Mouse (Mus musculus) A20 (cell line): ENCODE results near the gene BC107364.
"Not testable (repeated sequence)": the region's sequence is repeated elsewhere in the genome, so short reads cannot be mapped to it uniquely, and the experiment has no call there.

Source experiments
- DNase-seq: peaks from one replicate; pipeline ENCODE4 v3.0.0-alpha.2; 2011; ENCODE audit warnings: low read depth, low spot score

Gene BC107364

DNA sequence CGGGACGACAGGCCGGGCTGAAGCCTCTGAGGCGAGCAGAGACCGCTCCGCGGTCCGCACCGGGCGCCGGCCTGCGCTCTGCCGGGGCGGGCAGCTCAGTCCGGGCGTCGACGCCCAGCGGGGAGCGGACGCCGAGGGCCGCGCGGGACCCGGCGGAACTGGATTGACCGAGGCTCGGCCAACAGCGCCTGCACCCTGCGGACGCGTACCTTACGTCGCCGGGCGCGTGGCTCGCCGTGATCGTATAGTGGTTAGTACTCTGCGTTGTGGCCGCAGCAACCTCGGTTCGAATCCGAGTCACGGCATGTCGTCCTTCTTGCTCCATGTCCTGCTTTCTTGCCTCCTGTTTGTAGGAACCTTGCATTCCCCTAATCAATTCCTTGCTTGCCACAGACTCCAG, at the start of gene BC107364:
BC107364 (minus strand) TSS at position 45 of the 400 bp plus-strand sequence.
- DNase-seq: not testable (repeated sequence)

GRCm38 (mm10) chr3:96501391-96502115, 49.4 kb upstream of the BC107364 start:
- DNase-seq: peak; percentile 87

GRCm38 (mm10) chr3:96500691-96501265, 48.7 kb upstream of the BC107364 start:
- DNase-seq: peak; percentile 92

DNA sequence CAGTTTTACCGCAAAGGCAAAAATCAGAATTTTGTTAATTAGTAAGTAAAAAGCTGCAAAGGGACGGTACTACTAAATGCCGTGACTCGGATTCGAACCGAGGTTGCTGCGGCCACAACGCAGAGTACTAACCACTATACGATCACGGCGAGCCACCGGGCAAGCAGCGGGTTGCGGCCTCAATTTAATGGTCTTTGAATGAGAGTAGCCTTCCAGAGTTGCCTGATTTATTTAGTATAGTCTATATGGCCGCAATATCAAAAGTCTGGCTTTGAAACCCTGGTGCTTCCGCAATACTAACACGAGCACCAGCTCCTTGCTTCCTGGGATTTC, 48.1 kb upstream of the BC107364 start:
- peak; percentile 95 for DNase-seq

GRCm38 (mm10) chr3:96499481-96500288, 47.6 kb upstream of the BC107364 start:
- peak; percentile 90 for DNase-seq

GRCm38 (mm10) chr3:96498476-96499245, 46.6 kb upstream of the BC107364 start:
- peak; percentile 30 for DNase-seq

DNA sequence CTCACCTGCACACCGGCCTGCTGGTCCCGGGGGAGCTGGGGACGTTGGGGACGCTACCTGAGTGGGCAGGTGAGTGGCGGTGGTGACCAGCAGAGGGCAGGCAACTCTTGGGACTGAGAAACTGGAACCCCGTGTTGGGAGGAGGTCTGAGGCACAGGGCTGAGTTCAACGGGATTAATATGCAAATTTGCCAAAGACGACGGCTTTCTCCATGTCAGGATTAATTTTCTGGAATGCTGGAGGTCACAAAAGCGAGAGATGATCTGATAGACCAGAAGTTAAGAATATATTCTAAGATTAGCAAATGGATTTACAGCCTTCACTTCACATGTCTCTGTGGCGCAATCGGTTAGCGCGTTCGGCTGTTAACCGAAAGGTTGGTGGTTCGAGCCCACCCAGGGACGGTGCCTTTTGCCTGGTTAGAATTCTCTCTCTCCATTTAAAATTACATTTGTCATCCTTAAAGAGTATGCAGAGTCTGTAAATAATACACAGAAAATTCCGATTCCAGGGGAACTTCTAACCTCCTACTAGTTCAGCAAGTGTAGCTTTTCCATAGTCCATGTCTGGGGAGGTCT, 45.4 kb upstream of the BC107364 start:
- peak; percentile 89 for DNase-seq

- peak; percentile 54 for DNase-seq
These were observed 44.6 kb upstream of the BC107364 start for GRCm38 (mm10) chr3:96496620-96497275.

DNA sequence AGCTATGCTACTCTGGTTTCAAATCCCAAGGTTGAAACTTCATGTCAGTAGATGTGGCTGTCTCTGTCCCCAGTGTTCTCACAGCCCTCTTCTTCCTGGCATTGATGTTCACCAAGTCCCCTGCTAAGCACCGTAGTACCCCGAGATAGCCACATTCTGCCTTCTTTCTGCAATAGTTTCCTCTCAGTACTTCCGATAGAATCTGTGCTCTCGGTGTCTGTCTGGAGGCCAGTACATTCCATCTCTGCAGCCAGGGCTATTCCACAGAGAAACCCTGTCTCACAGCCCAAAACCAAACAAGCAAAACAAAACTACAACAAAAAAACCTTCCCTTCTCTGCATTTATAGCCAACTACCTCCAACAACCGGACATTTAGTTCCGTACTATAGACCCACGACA, 44.1 kb upstream of the BC107364 start:
- DNase-seq: peak; percentile 50

GRCm38 (mm10) chr3:96495490-96496210, 43.5 kb upstream of the BC107364 start:
- DNase-seq: no peak

- DNase-seq: peak; percentile 33
These were observed 42.8 kb upstream of the BC107364 start for GRCm38 (mm10) chr3:96494912-96495311.

GRCm38 (mm10) chr3:96494456-96494855, 42.4 kb upstream of the BC107364 start:
- not testable (repeated sequence) for DNase-seq

DNA sequence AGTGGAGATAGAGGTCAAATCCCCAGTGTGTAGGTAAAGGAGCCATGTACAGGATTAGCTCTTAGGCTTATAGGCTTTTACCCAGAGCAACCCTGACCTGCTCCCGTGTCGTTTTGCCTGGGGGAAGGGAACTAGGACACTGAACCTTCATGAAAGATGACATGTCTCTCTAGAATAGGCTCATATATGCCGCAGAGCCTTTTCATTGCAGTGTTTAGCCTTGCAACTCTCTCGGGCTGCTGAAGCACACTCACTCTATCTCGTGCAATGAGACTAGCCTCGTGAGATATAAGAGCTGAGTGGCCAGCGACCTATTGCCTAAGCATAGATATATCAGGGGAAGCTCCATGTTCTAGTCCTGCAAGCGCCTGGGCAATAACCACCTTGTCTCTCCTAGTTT, 37.5 kb upstream of the BC107364 start:
- not testable (repeated sequence) for DNase-seq

GRCm38 (mm10) chr3:96488907-96489629, 37.0 kb upstream of the BC107364 start:
- not testable (repeated sequence) for DNase-seq

DNA sequence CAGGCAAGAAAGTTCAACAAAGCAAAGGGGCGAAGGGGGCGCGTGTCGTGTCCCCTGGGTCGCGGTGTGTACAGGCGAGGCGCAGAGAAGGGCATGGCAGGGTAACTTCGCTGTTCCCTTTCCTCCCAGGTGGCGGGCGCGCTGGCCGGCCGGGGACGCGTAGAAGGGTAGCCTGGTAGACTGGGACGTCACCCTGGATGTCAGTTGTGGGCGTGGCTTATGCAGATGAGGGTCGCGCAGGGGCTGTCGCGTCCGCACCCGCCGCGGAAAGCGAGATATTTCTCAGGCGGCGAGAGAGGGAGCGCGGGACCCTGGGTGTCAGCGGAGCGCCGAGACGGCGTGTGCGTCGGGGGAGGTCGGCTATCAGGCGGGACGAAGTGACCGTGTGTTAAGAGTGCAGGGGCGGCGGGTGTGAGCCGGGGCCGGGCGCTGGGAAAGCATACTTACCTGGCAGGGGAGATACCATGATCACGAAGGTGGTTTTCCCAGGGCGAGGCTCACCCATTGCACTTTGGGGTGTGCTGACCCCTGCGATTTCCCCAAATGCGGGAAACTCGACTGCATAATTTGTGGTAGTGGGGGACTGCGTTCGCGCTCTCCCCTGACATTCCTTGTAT, 36.3 kb upstream of the BC107364 start:
- not testable (repeated sequence) for DNase-seq

- DNase-seq: peak; percentile 85
These were observed 35.6 kb upstream of the BC107364 start for GRCm38 (mm10) chr3:96487596-96488289.

DNA sequence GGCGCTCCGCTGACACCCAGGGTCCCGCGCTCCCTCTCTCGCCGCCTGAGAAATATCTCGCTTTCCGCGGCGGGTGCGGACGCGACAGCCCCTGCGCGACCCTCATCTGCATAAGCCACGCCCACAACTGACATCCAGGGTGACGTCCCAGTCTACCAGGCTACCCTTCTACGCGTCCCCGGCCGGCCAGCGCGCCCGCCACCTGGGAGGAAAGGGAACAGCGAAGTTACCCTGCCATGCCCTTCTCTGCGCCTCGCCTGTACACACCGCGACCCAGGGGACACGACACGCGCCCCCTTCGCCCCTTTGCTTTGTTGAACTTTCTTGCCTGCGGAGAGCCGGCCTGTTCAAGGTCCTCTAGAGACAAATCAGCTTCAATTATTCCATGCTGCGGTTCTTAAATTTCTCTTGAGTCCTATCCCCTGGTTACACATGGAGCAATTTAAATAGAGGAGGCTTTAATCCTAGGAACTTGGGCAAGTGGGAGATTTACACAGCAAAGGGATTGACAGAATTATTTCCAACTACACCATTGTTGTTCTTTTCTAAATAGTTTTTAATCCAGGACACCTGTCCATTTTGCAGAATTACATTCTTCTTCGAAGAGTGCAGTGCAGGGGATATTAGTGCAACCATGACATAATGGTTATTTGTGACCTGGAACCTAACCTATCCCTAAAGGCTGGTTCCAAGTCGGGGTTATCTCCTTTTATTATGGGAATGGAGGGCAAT, 34.9 kb upstream of the BC107364 start:
- DNase-seq: peak; percentile 75
